Mouse (Mus musculus) erythroblast, embryonic 14.5 days (primary cell): ENCODE measurements around the gene Prkch. TPM values are rescaled to one million over a fixed set of nuclear protein-coding genes. Genes with fewer than 3 reads are reported as not detected.

Experiments used
- H3K27me3 ChIP-seq: 2 replicates; pipeline ENCODE4 v1.6.1; 2012; ENCODE audit warnings: inconsistent platforms; ENCODE audit not compliant: control insufficient read depth
- H3K36me3 ChIP-seq: 2 replicates; pipeline ENCODE4 v1.6.1; 2012; ENCODE audit warnings: mild to moderate bottlenecking, inconsistent platforms; ENCODE audit not compliant: control insufficient read depth
- H3K4me1 ChIP-seq: 2 replicates; pipeline ENCODE4 v1.6.1; 2012; ENCODE audit warnings: inconsistent platforms; ENCODE audit not compliant: control insufficient read depth
- H3K4me3 ChIP-seq: replicated peaks from 2 replicates; pipeline ENCODE3; 2012; ENCODE audit warnings: moderate library complexity, mild to moderate bottlenecking, inconsistent platforms
- H3K9me3 ChIP-seq: 2 replicates; pipeline ENCODE4 v1.6.1; 2012; ENCODE audit warnings: low read length, inconsistent platforms, mixed read lengths; ENCODE audit not compliant: control insufficient read depth
- GATA1 ChIP-seq: IDR thresholded peaks from 2 replicates; pipeline ENCODE4 v1.6.1; 2012; ENCODE audit warnings: low read length, inconsistent platforms, mixed read lengths
- TAL1 ChIP-seq: IDR thresholded peaks from 3 replicates; pipeline ENCODE4 v1.6.1; 2012; ENCODE audit warnings: low read length, inconsistent platforms, mixed read lengths
- polyA plus RNA-seq: library from polyadenylated mRNA; stranded (reverse); fragments of >175 nt; gene quantifications from 2 replicates; pipeline ENCODE4 v1.2.3, GENCODE M21; 2012

Prkch gene
- polyA plus RNA-seq, 1 experiment: 0.01 TPM

DNA sequence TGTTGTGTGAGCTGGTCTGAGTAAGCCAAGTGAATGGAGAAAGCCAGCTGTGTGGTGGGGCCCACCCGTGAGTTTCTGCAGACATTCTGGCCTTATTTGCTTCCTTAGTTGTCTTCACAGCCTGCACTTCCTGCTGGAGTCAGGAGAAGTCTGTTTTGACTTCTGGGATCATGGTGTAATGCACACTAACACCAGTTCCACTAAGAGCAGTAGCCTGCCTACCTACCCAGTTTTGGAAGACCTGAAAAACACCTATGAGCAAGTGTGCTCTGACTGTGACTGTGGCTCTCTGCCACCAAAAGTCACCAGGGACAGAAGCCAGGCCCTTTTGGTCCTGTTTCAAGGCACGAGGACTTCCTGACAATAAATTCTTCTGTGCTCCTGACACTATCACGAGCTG, 216.3 kb downstream of the Prkch start:
- Histone ChIP-seq H3K27me3 (no peaks in the 10 kb centered on the region), H3K9me3 (no peaks in the 10 kb centered on the region), H3K4me1 (no peaks in the 10 kb centered on the region), H3K4me3 (no peak overlapping the region), H3K36me3 (no peaks in the 10 kb centered on the region)
- no peak for TF ChIP-seq TAL1
- no peak for TF ChIP-seq GATA1

DNA sequence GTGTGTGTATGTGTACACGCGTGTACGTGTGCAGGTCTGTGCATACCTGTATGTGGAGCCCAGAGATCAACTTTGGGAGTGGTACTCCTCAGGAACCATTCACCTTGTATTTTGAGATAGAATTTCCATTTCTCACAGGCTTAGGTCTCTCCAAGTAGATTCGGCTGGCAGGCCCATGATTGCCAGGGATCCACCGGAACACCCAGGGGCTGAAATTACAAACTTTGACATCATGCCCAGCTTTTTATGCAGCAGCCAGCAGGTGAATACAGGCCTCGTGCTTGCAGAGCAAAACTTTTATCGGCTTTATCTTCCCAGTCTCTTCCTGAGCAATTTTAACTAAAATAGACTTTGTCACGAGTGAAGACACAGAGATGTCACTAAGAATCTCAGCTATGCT, 217.2 kb downstream of the Prkch start:
- TF ChIP-seq TAL1: no peak
- TF ChIP-seq GATA1: no peak
- Histone ChIP-seq H3K4me3 (no peak overlapping the region), H3K36me3 (no peaks in the 10 kb centered on the region), H3K27me3 (no peaks in the 10 kb centered on the region), H3K4me1 (no peaks in the 10 kb centered on the region), H3K9me3 (no peaks in the 10 kb centered on the region)

DNA sequence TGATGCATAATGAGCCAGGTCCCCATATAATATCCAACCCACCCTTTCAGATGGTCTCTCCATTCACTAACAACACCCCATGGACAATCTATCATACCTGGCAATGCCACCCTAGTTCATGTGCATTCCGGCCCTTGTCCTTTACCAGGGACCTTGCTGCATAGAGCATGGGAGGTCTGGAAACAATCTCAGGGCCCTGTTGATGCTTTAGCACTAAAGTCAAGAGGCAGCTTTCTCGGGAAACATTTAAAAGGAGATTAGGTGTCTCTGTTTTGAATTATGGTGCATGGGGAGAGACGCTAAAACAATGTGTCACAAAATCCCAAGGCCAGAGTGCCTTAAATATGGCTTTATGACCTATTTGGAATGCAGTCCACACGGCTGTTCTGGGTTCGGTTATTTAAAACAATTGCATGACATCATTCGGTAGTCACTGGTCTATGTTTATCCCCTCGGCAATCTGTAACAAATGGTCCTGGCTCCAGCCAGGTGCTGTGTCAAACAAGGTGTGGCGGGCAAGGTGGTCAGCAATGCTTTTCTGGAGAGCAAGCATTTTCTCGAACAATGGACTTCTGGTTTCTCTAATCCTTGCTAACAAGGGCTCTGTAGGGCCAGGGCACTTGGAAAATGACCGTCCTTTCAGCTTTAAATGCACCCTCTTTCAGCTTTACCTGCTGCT, 217.9 kb downstream of the Prkch start:
- H3K4me1 ChIP-seq: no peaks in the 10 kb centered on the region
- TF ChIP-seq TAL1 (no peak), GATA1 (no peak)
- H3K4me3 ChIP-seq: no peak overlapping the region
- H3K27me3 ChIP-seq: no peaks in the 10 kb centered on the region
- H3K36me3 ChIP-seq: no peaks in the 10 kb centered on the region
- no peaks in the 10 kb centered on the region for H3K9me3 ChIP-seq

DNA sequence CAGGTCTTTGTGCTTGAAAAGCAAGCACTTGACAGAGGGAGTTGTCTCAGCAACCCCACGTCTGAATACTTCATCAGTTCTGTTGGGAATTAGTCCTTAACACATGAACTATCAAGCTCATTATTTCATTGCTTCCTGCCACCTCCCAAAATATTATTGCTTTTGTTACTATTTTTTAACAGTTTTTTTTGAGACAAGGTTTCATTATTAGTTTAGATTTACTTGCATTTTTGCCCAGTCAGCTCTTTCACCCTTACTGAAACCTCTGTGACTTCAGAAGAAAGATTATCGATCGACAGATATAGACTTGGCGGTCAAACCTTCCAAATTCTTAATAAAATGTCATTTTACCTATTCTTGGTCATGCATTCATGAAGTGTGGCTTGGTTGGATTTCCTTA, 219.3 kb downstream of the Prkch start:
- no peaks in the 10 kb centered on the region for H3K36me3 ChIP-seq
- no peaks in the 10 kb centered on the region for H3K27me3 ChIP-seq
- H3K4me3 ChIP-seq: no peak overlapping the region
- no peaks in the 10 kb centered on the region for H3K4me1 ChIP-seq
- TF ChIP-seq GATA1 (no peak), TAL1 (no peak)
- no peaks in the 10 kb centered on the region for H3K9me3 ChIP-seq

GRCm38 (mm10) chr12:73805541-73805940, 220.9 kb downstream of the Prkch start:
- H3K27me3 ChIP-seq: no peaks in the 10 kb centered on the region
- TF ChIP-seq GATA1 (no peak), TAL1 (no peak)

GRCm38 (mm10) chr12:73806003-73806402, 221.4 kb downstream of the Prkch start:
- no peaks in the 10 kb centered on the region for H3K4me1 ChIP-seq
- H3K36me3 ChIP-seq: no peaks in the 10 kb centered on the region
- H3K27me3 ChIP-seq: no peaks in the 10 kb centered on the region
- H3K4me3 ChIP-seq: no peak overlapping the region
- no peaks in the 10 kb centered on the region for H3K9me3 ChIP-seq
- TF ChIP-seq GATA1 (no peak), TAL1 (no peak)

More at GRCm38 (mm10) chr12:73805541-73805940, 220.9 kb downstream of the Prkch start:
- H3K4me1 ChIP-seq: no peaks in the 10 kb centered on the region
- H3K9me3 ChIP-seq: no peaks in the 10 kb centered on the region
- H3K36me3 ChIP-seq: no peaks in the 10 kb centered on the region
- no peak overlapping the region for H3K4me3 ChIP-seq

DNA sequence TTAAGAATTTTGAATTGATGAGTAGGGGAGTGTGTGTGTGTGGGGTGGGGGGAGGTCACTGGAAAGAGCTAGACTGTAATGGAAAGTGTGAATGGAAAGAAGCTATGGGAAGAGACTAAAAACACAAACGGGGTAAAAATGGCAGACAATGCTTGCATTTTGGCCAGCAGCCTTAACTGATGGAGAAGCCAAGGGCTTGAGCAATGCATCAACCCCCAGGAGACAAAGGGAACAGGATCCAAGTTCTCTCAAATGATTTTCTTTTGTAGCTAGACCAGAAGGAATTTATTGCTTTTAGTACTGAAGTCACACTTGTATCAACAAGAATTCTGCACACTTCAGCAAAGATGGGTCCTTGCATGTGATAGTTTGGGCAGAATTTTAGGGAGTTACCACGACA, 222.6 kb downstream of the Prkch start:
- TF ChIP-seq TAL1 (no peak), GATA1 (no peak)
- H3K4me3 ChIP-seq: no peak overlapping the region
- no peaks in the 10 kb centered on the region for H3K36me3 ChIP-seq
- H3K4me1 ChIP-seq: no peaks in the 10 kb centered on the region
- no peaks in the 10 kb centered on the region for H3K27me3 ChIP-seq
- H3K9me3 ChIP-seq: no peaks in the 10 kb centered on the region

DNA sequence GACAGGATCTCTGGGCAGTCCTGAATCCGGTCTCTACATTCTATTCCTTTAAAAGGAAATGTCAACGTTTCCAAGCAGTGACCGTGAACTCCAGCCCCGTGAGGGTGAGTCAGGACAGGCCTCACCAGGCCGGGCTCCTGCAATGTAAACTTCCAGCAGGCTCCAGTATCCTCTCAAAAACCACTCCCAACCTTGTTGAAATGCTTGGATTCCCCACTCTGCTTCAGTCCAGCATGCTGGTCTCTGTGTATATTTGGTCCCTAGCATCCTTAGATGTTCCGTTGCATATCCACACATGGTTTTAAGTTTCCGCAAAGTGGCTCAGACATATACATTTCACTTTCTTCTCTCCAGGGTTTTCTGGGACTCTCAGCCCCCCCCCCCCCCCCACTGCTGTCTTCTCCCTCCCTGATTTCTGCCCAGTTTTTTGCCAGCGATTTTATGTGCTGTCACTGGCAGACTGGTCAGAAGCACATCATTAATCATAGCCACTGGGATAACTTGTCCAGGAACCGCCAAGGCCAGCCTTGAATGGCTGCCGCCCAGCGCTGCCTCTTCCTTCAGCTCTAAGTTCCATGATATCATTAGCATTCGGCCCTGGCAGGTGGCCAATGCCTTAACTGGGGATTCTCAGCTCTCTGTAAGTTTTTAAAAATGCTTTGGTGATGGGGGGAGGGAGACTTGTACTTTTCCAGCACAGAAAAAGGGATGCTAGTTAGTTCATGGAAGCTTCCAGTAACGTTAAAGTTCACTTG, 225.6 kb downstream of the Prkch start:
- Histone ChIP-seq H3K4me1 (no peaks in the 10 kb centered on the region), H3K27me3 (no peaks in the 10 kb centered on the region), H3K4me3 (no peak overlapping the region), H3K9me3 (no peaks in the 10 kb centered on the region), H3K36me3 (no peaks in the 10 kb centered on the region)
- no peak for TF ChIP-seq GATA1
- TF ChIP-seq TAL1: no peak

DNA sequence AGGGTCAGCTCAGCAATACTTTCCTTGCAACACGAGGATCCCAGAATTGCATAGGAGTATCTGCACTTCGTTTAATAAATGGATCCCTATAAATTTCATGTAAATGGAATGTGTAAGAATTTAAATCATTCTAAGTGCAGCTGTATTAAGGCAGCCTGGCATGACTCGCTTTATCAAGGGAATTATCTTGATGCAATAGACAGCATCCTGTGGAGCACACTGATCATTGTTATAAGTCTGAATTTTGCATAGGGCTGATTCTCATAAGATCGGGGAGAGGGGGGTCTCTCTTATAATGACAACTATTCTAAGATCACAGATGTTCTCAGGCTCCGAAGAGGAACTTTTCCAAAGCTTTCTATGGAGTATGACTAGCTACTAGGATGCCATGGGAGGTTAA, 226.3 kb downstream of the Prkch start:
- H3K4me1 ChIP-seq: no peaks in the 10 kb centered on the region
- TF ChIP-seq TAL1: no peak
- H3K4me3 ChIP-seq: no peak overlapping the region
- H3K36me3 ChIP-seq: no peaks in the 10 kb centered on the region
- no peaks in the 10 kb centered on the region for H3K27me3 ChIP-seq
- H3K9me3 ChIP-seq: no peaks in the 10 kb centered on the region
